Mouse (Mus musculus) lung, postnatal 0 days (tissue): ENCODE data around the gene Hist1h2bp.
"Not testable (repeated sequence)": the region's sequence is repeated elsewhere in the genome, so short reads cannot be mapped to it uniquely, and the experiment has no call there.

Experiments
- CTCF ChIP-seq: IDR thresholded peaks from 2 replicates; pipeline ENCODE4 v1.5.1; 2016; ENCODE audit warnings: antibody characterized with exemption, mild to moderate bottlenecking
- EP300 ChIP-seq: IDR thresholded peaks from 2 replicates; pipeline ENCODE4 v1.6.1; 2016; ENCODE audit warnings: antibody characterized with exemption, mild to moderate bottlenecking, control low read depth

- not testable (repeated sequence) for TF ChIP-seq CTCF, EP300
These were observed 9.9 kb downstream of the Hist1h2bp start for GRCm38 (mm10) chr13:21797163-21797562.
